Mouse (Mus musculus): Measurements from ENCODE around the gene Grik1. TPM values are rescaled to one million over a fixed set of nuclear protein-coding genes. Genes with fewer than 3 reads are reported as not detected.

The Grik1 gene
- total RNA-seq, 2 experiments from 2014 or later = not detected

- ATAC-seq (replicated peaks; ENCODE audit: poor library complexity) = no peak
These were observed 147.5 kb downstream of the Grik1 start for GRCm38 (mm10) chr16:88142574-88142973.

- ATAC-seq (replicated peaks; ENCODE audit: poor library complexity) = no peak
These were observed 147.9 kb downstream of the Grik1 start for GRCm38 (mm10) chr16:88142136-88142535.

- no peak for ATAC-seq (replicated peaks; ENCODE audit: poor library complexity)
These were observed 148.5 kb downstream of the Grik1 start for GRCm38 (mm10) chr16:88141594-88141993.

- no peak for ATAC-seq (replicated peaks; ENCODE audit: poor library complexity)
These were observed 151.2 kb downstream of the Grik1 start for GRCm38 (mm10) chr16:88138913-88139312.

- ATAC-seq (replicated peaks; ENCODE audit: poor library complexity) = no peak
These were observed 157.1 kb downstream of the Grik1 start for GRCm38 (mm10) chr16:88132919-88133318.

- ATAC-seq (replicated peaks; ENCODE audit: poor library complexity) = no peak
These were observed 159.0 kb downstream of the Grik1 start for GRCm38 (mm10) chr16:88131103-88131502.

- ATAC-seq (replicated peaks; ENCODE audit: poor library complexity) = no peak
These were observed 165.0 kb downstream of the Grik1 start for GRCm38 (mm10) chr16:88125098-88125497.

GRCm38 (mm10) chr16:88112551-88113138 lies 177.4 kb downstream of the Grik1 start:
- ATAC-seq (replicated peaks; ENCODE audit: poor library complexity) = no peak

GRCm38 (mm10) chr16:88111459-88111858 lies 178.6 kb downstream of the Grik1 start:
- ATAC-seq (replicated peaks; ENCODE audit: poor library complexity) = no peak

- no peak for ATAC-seq (replicated peaks; ENCODE audit: poor library complexity)
These were observed 195.8 kb downstream of the Grik1 start for GRCm38 (mm10) chr16:88094206-88094789.

GRCm38 (mm10) chr16:88087280-88087679 lies 202.8 kb downstream of the Grik1 start:
- no peak for ATAC-seq (replicated peaks; ENCODE audit: poor library complexity)

GRCm38 (mm10) chr16:88074716-88075115 lies 215.3 kb downstream of the Grik1 start:
- no peak for ATAC-seq (replicated peaks; ENCODE audit: poor library complexity)

- no peak for ATAC-seq (replicated peaks; ENCODE audit: poor library complexity)
These were observed 229.1 kb downstream of the Grik1 start for GRCm38 (mm10) chr16:88060936-88061335.

- ATAC-seq (replicated peaks; ENCODE audit: poor library complexity) = no peak
These were observed 241.9 kb downstream of the Grik1 start for GRCm38 (mm10) chr16:88048121-88048520.

- ATAC-seq (replicated peaks; ENCODE audit: poor library complexity) = no peak
These were observed 245.7 kb downstream of the Grik1 start for GRCm38 (mm10) chr16:88044321-88044720.

- no peak for ATAC-seq (replicated peaks; ENCODE audit: poor library complexity)
These were observed 247.6 kb downstream of the Grik1 start for GRCm38 (mm10) chr16:88042458-88042857.

GRCm38 (mm10) chr16:88038503-88039091 lies 251.5 kb downstream of the Grik1 start:
- no peak for ATAC-seq (replicated peaks; ENCODE audit: poor library complexity)

GRCm38 (mm10) chr16:87988805-87989204 lies 301.3 kb downstream of the Grik1 start:
- no peak for ATAC-seq (replicated peaks; ENCODE audit: poor library complexity)

GRCm38 (mm10) chr16:87984201-87984870 lies 305.7 kb downstream of the Grik1 start:
- no peak for ATAC-seq (replicated peaks; ENCODE audit: poor library complexity)

GRCm38 (mm10) chr16:87974076-87974443 lies 316.0 kb downstream of the Grik1 start:
- ATAC-seq (replicated peaks; ENCODE audit: poor library complexity) = no peak

GRCm38 (mm10) chr16:87973394-87974075 lies 316.5 kb downstream of the Grik1 start:
- no peak for ATAC-seq (replicated peaks; ENCODE audit: poor library complexity)
